Mouse (Mus musculus): ENCODE measurements around the gene Ngrn. TPM values are rescaled to one million over a fixed set of nuclear protein-coding genes. Genes with fewer than 3 reads are reported as not detected.
A peak's percentile ranks its signal among the peaks of the same experiment; 100 is the strongest.

Gene Ngrn
- total and polyA plus RNA-seq, 3 experiments, result 28.3 to 43.2 (median 32.1) TPM

GRCm38 (mm10) chr7:80261372-80261990, 466 bp downstream of the Ngrn start:
- Histone ChIP-seq H3K27ac (ENCODE audit: insufficient read depth, low read depth) (peak overlapping the region; percentile 49), H3K4me1 (ENCODE audit: control insufficient read depth in 1 of 2, insufficient read depth in 2 of 2) (peaks cover 3 to 23% of the 10 kb centered on the region in 2 experiments; a peak in 2 of 4 replicates), H3K9ac (ENCODE audit: insufficient read depth, low read depth) (peak overlapping the region; percentile 81), H3K79me2 (replicated peaks; ENCODE audit: control insufficient read depth, extremely low read depth, insufficient read depth, poor library complexity, severe bottlenecking) (peaks cover 23% of the 10 kb centered on the region), H3K4me3 (replicated peaks in 1 of 3; ENCODE audit: low read depth in 2 of 3, low read length in 2 of 3, poor library complexity in 1 of 3) (peak overlapping the region; percentile 80 to 99 (median 83)), H3K27me3 (replicated peaks) (no peaks in the 10 kb centered on the region), H3K9me3 (replicated peaks; ENCODE audit: low read length) (no peaks in the 10 kb centered on the region), H3K36me3 (replicated peaks in 1 of 2; ENCODE audit: control insufficient read depth in 1 of 2, insufficient read depth in 1 of 2, low read length in 1 of 2) (peaks cover 25 to 35% of the 10 kb centered on the region in 2 experiments), H3K4me2 (ENCODE audit: insufficient read depth, low read depth, poor library complexity, severe bottlenecking) (peak overlapping the region; percentile 78; the same call in 1 of the 2 replicates)
- TF ChIP-seq MAX (IDR thresholded peaks at IDR 0.05; ENCODE audit: low read length) (peak; percentile 45; the same call in 1 of the 2 replicates), HCFC1 (IDR thresholded peaks at IDR 0.05; ENCODE audit: low read depth, low read length) (no peak), MXI1 (IDR thresholded peaks at IDR 0.05; ENCODE audit: low read depth, low read length) (peak; percentile 45), CTCF (conservative IDR thresholded peaks at IDR 0.05 in 1 of 2, IDR thresholded peaks at IDR 0.05 in 1 of 2; ENCODE audit: low read depth in 2 of 2, low read length in 2 of 2) (no peak), SIN3A (IDR thresholded peaks at IDR 0.05; ENCODE audit: low read length) (peak; percentile 42; the same call in 1 of the 2 replicates)
- in situ Hi-C loops (cut with MboI; ENCODE audit: low pct_ligation_motif_present, low pct_unique_long_range_greater_than_20kb, low sequenced_read_pairs) (loop anchor here (25.0 kb wide), 1 partner anchor 249 kb away; the partner anchor contains the start of gene Zfp710), dilution Hi-C loops (cut with MboI; ENCODE audit: extremely low pct_ligation_motif_present, extremely low pct_unique_long_range_greater_than_20kb, low sequenced_read_pairs) (no loop called here)
- no peak for DNase-seq (ENCODE audit: extremely low read depth)

- dilution Hi-C loops (cut with MboI; ENCODE audit: extremely low pct_ligation_motif_present, extremely low pct_unique_long_range_greater_than_20kb, low sequenced_read_pairs) (no loop called here), in situ Hi-C loops (cut with MboI; ENCODE audit: low pct_ligation_motif_present, low pct_unique_long_range_greater_than_20kb, low sequenced_read_pairs) (loop anchor here (25.0 kb wide), 1 partner anchor 252 kb away; the partner anchor contains the start of gene Zfp710)
- Histone ChIP-seq H3K36me3 (replicated peaks in 1 of 2; ENCODE audit: control insufficient read depth in 1 of 2, insufficient read depth in 1 of 2, low read length in 1 of 2) (peaks cover 32 to 41% of the 10 kb centered on the region in 2 experiments), H3K4me1 (ENCODE audit: control insufficient read depth in 1 of 2, insufficient read depth in 2 of 2) (peaks cover 3 to 30% of the 10 kb centered on the region in 2 experiments; a peak in 2 of 4 replicates), H3K4me3 (replicated peaks in 1 of 3; ENCODE audit: low read depth in 2 of 3, low read length in 2 of 3, poor library complexity in 1 of 3) (no peak overlapping the region), H3K79me2 (replicated peaks; ENCODE audit: control insufficient read depth, extremely low read depth, insufficient read depth, poor library complexity, severe bottlenecking) (peaks cover 25% of the 10 kb centered on the region), H3K9ac (ENCODE audit: insufficient read depth, low read depth) (no peak overlapping the region), H3K27ac (ENCODE audit: insufficient read depth, low read depth) (no peak overlapping the region), H3K9me3 (replicated peaks; ENCODE audit: low read length) (no peaks in the 10 kb centered on the region), H3K27me3 (replicated peaks) (no peaks in the 10 kb centered on the region), H3K4me2 (ENCODE audit: insufficient read depth, low read depth, poor library complexity, severe bottlenecking) (no peak overlapping the region)
- TF ChIP-seq GABPA (IDR thresholded peaks at IDR 0.05; ENCODE audit: insufficient replicate concordance, low read depth, low read length) (no peak), KAT2A (IDR thresholded peaks at IDR 0.05; ENCODE audit: insufficient replicate concordance, low read length) (no peak), UBTF (IDR thresholded peaks at IDR 0.05; ENCODE audit: low read depth, low read length) (no peak), POLR2A (IDR thresholded peaks at IDR 0.05; ENCODE audit: low read depth, low read length) (no peak), POLR2AphosphoS2 (IDR thresholded peaks at IDR 0.05; ENCODE audit: low read depth, low read length) (no peak), MEF2A (IDR thresholded peaks at IDR 0.05; ENCODE audit: borderline replicate concordance, low read depth, low read length) (no peak), E2F4 (IDR thresholded peaks at IDR 0.05; ENCODE audit: insufficient replicate concordance, low read depth, low read length) (no peak), HCFC1 (IDR thresholded peaks at IDR 0.05; ENCODE audit: low read depth, low read length) (no peak), CHD1 (IDR thresholded peaks at IDR 0.05; ENCODE audit: low read depth, low read length) (no peak), MYC (IDR thresholded peaks at IDR 0.05; ENCODE audit: low read depth, low read length) (no peak), JUN (IDR thresholded peaks at IDR 0.05; ENCODE audit: insufficient read depth, low read depth, low read length) (no peak), MXI1 (IDR thresholded peaks at IDR 0.05; ENCODE audit: low read depth, low read length) (no peak), ZKSCAN1 (IDR thresholded peaks at IDR 0.05; ENCODE audit: borderline replicate concordance, low read depth, low read length) (no peak), TBP (conservative IDR thresholded peaks at IDR 0.05; ENCODE audit: low read depth, low read length) (no peak), MAFK (IDR thresholded peaks at IDR 0.05; ENCODE audit: insufficient replicate concordance, low read length) (no peak)
- no peak for DNase-seq (ENCODE audit: extremely low read depth)
Observed at GRCm38 (mm10) chr7:80264606-80265005, 3.6 kb downstream of the Ngrn start.
